Mouse (Mus musculus): Measurements from ENCODE around the gene Trp53rka.

Trp53rka gene

DNA sequence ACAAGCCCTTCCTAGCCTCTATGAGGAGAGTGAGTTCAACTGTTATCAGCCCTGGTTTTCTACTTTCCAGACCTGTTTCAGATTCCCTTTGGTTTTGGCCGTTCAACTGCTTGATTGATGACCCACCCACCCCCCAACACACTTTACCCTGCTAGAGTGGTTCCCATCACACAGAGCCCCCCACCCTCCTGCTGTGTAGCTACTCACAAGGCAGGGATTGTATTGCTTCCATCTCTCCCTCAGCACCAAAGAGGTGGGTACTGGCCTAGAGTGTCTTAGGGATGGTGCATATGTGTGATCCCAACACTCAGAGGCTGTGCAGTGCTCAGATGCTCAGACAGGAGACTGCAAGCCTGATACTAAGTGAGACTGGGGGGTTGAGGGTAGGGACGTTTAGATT is 1.4 kb upstream of the Trp53rka start:
- no peak for TF ChIP-seq GATA4 (IDR thresholded peaks at IDR 0.05; ENCODE audit: insufficient replicate concordance, low read length)

DNA sequence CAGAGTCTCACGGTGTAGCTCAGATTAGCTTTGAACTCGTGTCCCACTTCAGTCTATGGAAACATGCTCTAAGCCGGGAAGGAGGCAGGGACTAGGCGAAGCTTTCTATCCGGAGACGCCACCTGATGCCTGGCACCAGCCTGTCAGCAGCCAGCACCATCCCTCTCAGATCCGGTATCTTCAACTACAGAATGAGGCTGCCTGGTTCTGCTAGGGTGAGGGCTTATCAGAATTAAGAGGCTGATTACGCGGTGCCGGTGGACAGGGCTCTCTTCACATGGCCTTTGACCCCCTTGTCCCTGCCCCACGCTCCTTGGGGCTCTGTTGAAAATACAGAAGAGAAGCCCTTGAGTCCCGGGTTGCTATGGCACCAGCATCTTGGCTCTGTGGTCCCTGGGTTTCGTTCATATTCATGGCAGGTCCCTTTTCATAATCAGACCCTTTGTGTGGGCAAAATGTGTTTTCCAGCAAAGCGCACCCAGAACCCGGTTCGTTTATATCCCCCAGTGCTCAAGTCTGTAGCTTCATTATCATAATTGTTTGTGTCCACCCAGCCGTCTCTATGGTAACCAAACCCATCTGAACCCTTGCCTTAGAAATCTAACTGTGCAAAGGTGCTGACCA is 575 bp upstream of the Trp53rka start:
- no peak for TF ChIP-seq GATA4 (IDR thresholded peaks at IDR 0.05; ENCODE audit: insufficient replicate concordance, low read length)

DNA sequence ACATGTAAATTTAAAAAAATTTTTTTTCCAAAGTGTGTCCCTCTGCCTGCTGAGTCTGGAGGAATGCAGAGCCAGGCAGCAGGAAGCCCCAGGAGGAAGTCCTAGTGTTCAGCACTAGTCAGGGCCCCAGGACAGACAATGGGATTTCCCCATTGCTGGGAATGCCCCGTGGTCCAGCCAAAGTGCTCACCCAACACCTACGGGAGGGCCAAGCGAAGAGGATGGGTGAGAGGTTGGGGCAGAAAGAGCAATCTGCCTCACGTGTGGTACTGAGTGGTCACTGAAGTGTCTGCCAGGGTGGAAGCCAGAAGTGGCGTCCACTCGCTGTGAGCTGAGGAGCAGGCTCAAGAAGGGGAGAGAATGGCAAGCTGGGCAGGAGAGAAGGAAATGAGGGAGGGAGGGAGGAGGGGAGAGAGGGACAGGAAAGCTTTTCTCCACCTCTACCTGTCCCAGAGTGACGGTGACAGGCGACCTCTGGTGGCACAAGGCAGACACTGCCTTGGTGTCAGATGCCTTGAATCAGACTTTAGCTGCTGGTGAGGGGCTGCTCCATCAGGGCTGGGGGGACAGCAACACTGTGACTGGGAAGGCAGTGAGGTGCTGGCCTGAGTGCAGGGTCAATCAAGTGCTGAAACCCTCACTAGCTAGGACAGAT is 6.1 kb downstream of the Trp53rka start:
- no peak for TF ChIP-seq GATA4 (IDR thresholded peaks at IDR 0.05; ENCODE audit: insufficient replicate concordance, low read length)

DNA sequence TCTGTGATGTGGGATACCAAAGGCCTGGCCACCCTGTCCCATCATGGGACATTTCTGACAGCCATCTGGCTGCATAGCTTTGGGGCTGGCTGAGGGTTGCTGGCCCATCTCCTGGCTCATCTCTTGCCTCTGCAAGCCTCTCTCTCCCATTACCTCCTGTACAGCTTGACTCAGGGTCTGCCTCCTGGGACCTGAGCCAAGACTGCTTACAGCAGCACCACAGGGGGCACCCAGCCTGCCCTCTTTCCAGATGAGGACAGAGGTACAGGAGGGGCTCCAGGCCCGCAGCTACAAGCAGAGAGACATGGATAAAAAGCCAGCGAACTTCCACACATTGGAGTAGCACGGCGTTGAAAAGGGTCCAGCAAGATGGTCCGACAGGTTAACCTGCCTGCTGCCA is 6.7 kb downstream of the Trp53rka start:
- TF ChIP-seq GATA4 (IDR thresholded peaks at IDR 0.05; ENCODE audit: insufficient replicate concordance, low read length), result no peak

DNA sequence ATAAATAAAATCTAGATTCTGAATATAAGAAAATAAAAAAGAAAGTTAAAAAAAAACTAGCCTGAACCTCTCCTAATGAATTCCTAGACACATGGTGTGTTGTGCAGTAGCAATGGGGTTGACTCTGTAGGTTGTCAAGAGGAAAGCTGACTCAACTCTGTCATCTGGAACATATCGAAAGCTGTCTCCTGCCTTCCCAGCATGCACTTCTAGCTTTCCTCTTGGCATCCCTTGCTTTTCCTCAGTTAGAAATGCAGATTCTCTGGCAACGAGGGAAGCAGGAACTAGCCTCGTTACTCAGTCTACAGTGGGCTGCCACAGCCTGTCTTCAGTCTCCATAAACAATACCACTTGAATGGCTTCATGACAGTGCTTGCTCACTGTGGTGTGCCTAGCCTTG is 7.3 kb downstream of the Trp53rka start:
- TF ChIP-seq GATA4 (IDR thresholded peaks at IDR 0.05; ENCODE audit: insufficient replicate concordance, low read length), result no peak

DNA sequence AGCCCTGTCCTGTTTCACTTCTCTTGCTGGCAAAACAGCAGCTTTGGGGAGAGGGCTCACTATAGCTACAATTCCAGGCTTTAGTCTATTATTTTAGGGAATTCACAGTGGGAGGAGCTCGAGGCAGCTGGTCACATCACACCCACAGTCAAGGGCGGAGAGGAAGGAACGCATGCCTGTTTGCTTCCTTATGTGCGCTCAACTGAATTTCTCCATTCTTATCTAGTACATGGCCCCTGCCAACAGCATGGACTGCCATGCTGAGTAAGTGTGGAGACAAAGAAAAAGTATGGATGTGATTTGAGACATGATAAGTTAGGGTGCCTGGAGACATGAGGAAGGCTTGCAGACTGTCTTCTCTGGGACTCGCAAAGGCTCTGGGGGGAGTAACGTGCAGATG is 9.0 kb downstream of the Trp53rka start:
- TF ChIP-seq GATA4 (IDR thresholded peaks at IDR 0.05; ENCODE audit: insufficient replicate concordance, low read length), result no peak

DNA sequence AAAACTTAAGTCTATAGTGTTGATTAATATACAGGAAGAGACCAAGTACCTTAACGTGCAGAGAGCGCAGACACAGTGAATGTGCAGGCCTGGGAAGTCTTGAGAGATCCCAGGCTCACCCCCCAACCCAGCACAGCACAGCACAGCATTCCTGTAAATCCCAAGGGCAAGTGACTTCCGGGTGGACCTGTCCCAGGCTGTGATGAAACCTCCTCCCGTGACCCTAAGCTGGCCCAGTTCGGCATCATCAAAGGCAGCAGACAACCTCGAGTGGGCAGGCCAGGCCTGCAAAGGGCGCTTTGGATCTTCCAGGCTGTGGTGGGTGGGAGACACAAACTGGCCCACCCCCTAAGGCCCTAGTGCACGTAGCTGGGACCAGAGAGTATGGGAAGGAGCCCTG is 11.1 kb downstream of the Trp53rka start:
- no peak for TF ChIP-seq GATA4 (IDR thresholded peaks at IDR 0.05; ENCODE audit: insufficient replicate concordance, low read length)

DNA sequence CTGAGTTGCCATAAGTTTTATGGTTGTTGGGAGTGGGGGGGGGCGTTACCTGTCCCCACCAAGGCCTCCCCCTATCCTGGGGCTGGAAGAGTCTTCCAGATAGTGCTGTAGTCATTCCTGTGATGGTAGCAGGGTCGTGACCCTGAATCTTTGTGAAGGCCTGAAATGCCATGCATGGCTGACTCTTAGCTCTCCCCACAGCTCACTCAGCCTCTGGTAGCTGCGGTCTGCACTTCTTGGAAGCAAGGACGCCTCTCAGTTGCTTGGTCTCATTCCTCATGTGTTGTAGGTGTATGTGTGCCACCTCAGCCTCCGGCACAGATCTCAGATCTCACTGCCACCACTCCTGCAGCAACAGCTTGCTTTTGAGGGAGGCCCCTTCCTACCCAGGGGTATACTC is 17.3 kb downstream of the Trp53rka start:
- TF ChIP-seq GATA4 (IDR thresholded peaks at IDR 0.05; ENCODE audit: insufficient replicate concordance, low read length), result no peak

DNA sequence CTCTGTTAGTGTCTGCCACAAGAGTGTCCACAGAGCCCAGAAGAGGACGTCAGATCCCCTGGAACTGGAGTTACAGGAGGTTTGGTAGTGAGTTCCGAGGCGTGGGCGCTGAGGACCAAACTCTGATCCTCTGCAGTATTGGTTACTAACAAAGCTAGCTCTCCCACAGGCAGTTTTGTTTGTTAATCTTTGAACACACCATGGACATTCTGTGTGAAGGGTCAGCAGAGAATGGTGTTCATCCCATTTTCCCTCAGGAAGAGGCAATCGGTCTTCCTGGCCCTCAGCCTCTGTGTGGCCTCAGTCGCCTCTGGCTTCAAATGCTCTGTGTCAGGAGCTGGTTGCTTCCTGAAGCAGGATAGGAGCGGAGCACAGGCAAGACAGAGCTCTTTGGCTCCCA is 17.7 kb downstream of the Trp53rka start:
- TF ChIP-seq GATA4 (IDR thresholded peaks at IDR 0.05; ENCODE audit: insufficient replicate concordance, low read length), result no peak

DNA sequence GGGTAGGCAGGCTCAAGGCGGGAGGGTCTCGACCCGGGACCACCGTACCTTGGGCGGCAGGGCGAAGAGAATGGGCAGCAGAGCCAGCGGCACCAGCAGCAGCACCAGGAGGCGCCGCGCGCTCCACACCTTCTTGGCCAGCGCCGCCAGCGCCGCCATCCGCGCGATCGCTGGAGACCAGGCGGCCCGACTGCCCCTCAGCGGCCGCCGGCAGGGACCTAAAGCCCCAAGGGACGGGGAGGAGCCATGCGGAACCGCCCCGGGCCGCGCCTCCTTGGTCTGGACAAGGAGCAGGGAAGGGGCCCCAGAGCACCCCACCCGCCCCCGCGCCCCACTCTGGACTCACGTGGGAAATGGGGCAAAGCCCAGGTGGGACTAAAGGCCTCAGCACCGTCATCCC is 20.1 kb downstream of the Trp53rka start, which contains the start of gene Slc13a3:
TSS of gene Slc13a3 (minus strand) at position 228 of the 400 bp plus-strand sequence.
- TF ChIP-seq GATA4 (IDR thresholded peaks at IDR 0.05; ENCODE audit: insufficient replicate concordance, low read length), result no peak

DNA sequence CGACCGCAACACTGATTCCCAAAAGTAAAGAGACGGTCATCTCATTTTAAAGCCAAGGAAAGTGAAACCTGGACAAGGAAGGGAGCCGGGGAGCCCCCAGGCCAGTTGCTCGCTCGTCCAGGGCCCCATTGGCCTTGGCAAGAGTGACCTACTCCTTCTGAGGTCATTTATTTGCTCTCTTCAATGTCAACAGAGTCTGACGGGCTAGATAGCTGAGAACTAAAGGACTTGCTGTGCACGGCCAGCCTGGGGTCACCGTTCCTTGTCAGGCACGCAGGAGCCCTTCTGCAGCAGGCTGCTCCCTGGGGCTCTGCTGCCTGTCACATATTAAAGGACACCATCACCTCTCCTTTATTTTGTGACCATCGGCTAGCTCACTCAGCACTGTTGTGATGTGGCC is 21.2 kb downstream of the Trp53rka start:
- TF ChIP-seq GATA4 (IDR thresholded peaks at IDR 0.05; ENCODE audit: insufficient replicate concordance, low read length), result no peak

DNA sequence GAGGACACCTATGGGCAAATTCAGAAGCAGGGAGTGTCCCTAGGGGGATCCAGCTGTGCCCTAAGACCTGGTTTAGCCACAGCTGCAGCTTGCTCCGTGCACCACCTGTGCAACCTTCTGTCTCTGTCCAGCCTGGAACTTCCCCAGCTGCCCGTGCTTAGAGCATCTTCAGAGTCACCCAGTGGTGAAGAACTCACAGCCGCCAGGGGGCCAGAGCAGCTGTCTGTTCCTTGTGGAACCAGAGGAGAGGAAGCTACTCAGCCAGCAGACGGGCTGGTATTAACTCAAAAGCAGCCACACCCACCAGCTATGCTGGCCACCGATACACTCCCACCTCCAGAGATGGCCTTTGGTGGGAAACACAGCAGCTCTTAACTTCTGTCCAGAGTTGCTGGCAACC is 23.0 kb downstream of the Trp53rka start:
- no peak for TF ChIP-seq GATA4 (IDR thresholded peaks at IDR 0.05; ENCODE audit: insufficient replicate concordance, low read length)

DNA sequence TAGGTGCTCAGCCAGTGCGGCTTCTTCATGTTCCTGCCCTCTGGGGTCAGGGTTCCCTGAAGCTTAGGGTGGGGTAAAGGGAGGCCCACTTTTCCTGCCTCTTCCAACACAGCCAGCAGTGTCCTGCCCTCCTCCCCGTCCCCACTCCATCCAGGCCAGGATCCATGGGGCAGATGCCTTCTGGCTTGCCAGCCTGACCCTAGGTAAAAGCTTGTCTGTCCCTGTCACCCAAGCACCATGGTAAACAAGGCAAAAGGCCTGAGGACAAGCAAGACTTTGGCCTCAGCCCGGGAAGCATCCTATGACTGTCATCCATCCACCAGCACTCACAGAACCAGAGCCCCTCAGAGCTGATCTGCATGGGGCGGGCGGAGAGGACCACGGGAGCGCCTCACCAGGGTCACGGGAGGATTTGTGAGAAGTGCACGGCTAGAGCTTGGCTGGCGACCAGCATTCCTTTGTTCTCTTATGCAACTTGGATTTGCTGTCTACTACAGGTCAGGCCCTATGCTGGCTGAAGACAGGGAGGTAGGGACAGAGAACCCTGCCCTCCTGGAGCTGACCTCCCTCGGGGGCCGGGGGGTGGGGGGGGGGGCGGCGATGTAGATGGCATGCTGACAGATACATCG is 25.2 kb downstream of the Trp53rka start:
- TF ChIP-seq GATA4 (IDR thresholded peaks at IDR 0.05; ENCODE audit: insufficient replicate concordance, low read length), result no peak

DNA sequence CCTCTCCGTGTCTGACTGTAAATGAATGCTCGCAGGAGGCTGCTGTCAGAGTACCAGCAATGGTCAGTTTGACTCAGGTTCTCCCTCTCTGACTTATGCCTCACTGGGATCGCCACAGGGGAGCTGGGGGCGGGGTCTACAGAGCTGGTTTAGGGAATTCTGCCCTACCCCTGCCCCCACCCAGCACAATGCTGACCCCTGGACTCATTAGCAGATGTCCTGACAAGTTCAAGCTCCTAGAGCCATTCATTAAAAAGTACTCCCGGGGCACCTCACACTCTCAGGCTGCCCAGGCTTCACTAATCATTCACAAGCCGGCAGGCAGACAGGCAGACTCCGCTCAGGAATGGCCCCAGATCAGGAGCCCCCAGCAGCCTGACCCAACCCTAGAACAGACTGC is 33.5 kb downstream of the Trp53rka start:
- no peak for TF ChIP-seq GATA4 (IDR thresholded peaks at IDR 0.05; ENCODE audit: insufficient replicate concordance, low read length)

DNA sequence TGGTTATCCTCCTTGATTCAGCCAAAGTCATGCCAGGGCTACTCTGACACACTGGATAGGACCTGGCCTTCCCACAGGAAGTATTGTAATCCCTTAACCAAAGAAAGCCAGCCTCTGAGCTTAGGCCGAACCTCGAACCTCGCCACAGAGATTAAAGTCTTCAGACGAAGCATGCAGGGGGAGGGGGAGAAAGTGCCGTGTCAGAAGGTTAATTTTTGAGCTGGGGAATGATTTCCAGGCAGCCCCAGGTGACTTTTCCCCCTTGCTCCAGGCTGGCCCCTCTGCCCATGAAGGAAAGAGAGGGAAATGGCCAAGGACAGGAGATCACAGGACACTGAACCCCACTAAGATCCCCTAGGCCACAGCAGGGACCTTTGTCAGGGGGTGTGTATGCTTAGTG is 34.9 kb downstream of the Trp53rka start:
- TF ChIP-seq GATA4 (IDR thresholded peaks at IDR 0.05; ENCODE audit: insufficient replicate concordance, low read length), result no peak

DNA sequence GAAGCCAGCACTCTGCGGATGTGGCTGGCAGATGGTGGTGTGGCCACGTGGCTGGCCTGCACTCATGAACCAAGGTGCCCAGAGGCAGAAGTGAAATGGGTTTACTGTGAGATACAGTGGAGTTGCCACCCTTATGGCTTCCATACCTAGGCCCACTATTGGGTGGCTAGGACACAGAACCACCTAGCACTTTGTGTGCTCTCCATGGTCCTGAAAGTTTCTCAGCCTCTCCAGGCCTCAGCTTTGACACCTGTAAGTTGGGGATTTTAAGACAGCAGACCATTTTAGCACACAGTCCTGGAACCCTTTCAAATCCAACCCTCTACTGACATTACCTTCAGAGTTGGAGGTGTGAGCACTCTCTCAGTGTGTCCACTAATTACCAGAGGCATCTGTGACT is 36.4 kb downstream of the Trp53rka start:
- TF ChIP-seq GATA4 (IDR thresholded peaks at IDR 0.05; ENCODE audit: insufficient replicate concordance, low read length), result no peak
